Mouse (Mus musculus): ENCODE measurements around the gene 6430531B16Rik. TPM values are rescaled to one million over a fixed set of nuclear protein-coding genes. Genes with fewer than 3 reads are reported as not detected.

Gene 6430531B16Rik
- polyA plus RNA-seq, 1 experiment from 2014 or later = 1.4 TPM

GRCm38 (mm10) chr7:139936705-139937104, 41.9 kb downstream of the 6430531B16Rik start:
- H3K4me1 ChIP-seq (ENCODE audit: control insufficient read depth, insufficient read depth, low read length) = no peaks in the 10 kb centered on the region
- no peak for ATAC-seq (ENCODE audit: low read depth)
- 90% methylated on average over 10 of the region's 10 CpGs for WGBS
- no peak overlapping the region for H3K9ac ChIP-seq (replicated peaks; ENCODE audit: low read depth, low read length)
- H3K36me3 ChIP-seq (ENCODE audit: control insufficient read depth, insufficient read depth, low read length) = no peaks in the 10 kb centered on the region; the same call in 1 of the 2 replicates
- H3K9me3 ChIP-seq (ENCODE audit: control insufficient read depth, low read length) = no peaks in the 10 kb centered on the region
- no peak overlapping the region for H3K4me3 ChIP-seq (ENCODE audit: low read depth, low read length)
- no peak overlapping the region for H3K4me2 ChIP-seq (ENCODE audit: low read depth, low read length)
- H3K27ac ChIP-seq (ENCODE audit: low read depth, low read length) = no peak overlapping the region
- H3K27me3 ChIP-seq (ENCODE audit: control insufficient read depth, insufficient read depth, low read length) = no peaks in the 10 kb centered on the region

- Histone ChIP-seq H3K4me3 (ENCODE audit: low read depth, low read length) (no peak overlapping the region), H3K36me3 (ENCODE audit: control insufficient read depth, insufficient read depth, low read length) (no peaks in the 10 kb centered on the region; the same call in 1 of the 2 replicates), H3K9me3 (ENCODE audit: control insufficient read depth, low read length) (no peaks in the 10 kb centered on the region), H3K4me2 (ENCODE audit: low read depth, low read length) (no peak overlapping the region), H3K4me1 (ENCODE audit: control insufficient read depth, insufficient read depth, low read length) (no peaks in the 10 kb centered on the region), H3K9ac (replicated peaks; ENCODE audit: low read depth, low read length) (no peak overlapping the region), H3K27me3 (ENCODE audit: control insufficient read depth, insufficient read depth, low read length) (no peaks in the 10 kb centered on the region), H3K27ac (ENCODE audit: low read depth, low read length) (no peak overlapping the region)
- peak; percentile 63; the same call in 1 of the 2 replicates for ATAC-seq (ENCODE audit: low read depth)
- 20% methylated on average over 11 of the region's 11 CpGs for WGBS
These were observed 47.8 kb downstream of the 6430531B16Rik start for GRCm38 (mm10) chr7:139930732-139931131.

MicroRNA genes within 50 kb of the gene (microRNA counts, 519-probe panel; counts per million panel counts)
- microRNA mmu-miR-202-3p (not detected), microRNA mmu-miR-202-5p (not detected)

Small RNA genes lying within 50 kb of the gene (microRNA-seq; reads per million reads assigned to microRNA genes)
- 0.85 reads per million for gene Mir202
- not detected for gene Mir7062
- gene mmu-mir-7686 = not detected

Other genes with a start within 250 kb of the 6430531B16Rik start
- gene Adgra1, start 144.6 kb downstream of the 6430531B16Rik start, polyA plus RNA-seq (2014; fragmentation: Nextera tagmentation; extraction: Ambion mirVana) = 25.0 and 26.4 TPM in 2 replicates
- gene Kndc1, start 84.1 kb downstream of the 6430531B16Rik start, polyA plus RNA-seq (2014; fragmentation: Nextera tagmentation; extraction: Ambion mirVana) = 18.8 and 28.5 TPM in 2 replicates
- gene Utf1, start 35.0 kb downstream of the 6430531B16Rik start, polyA plus RNA-seq (2014; fragmentation: Nextera tagmentation; extraction: Ambion mirVana) = not detected in 2 replicates
- gene Adam8, start 13.8 kb upstream of the 6430531B16Rik start, polyA plus RNA-seq (2014; fragmentation: Nextera tagmentation; extraction: Ambion mirVana) = 3.2 and 3.3 TPM in 2 replicates
- 52.7 and 61.2 TPM in 2 replicates for gene Zfp511, start 57.6 kb upstream of the 6430531B16Rik start, polyA plus RNA-seq (2014; fragmentation: Nextera tagmentation; extraction: Ambion mirVana)
- gene Tubgcp2, start 57.9 kb upstream of the 6430531B16Rik start, polyA plus RNA-seq (2014; fragmentation: Nextera tagmentation; extraction: Ambion mirVana) = 57.1 and 61.0 TPM in 2 replicates
- 6.6 and 8.1 TPM in 2 replicates for gene Msx3, start 70.3 kb upstream of the 6430531B16Rik start, polyA plus RNA-seq (2014; fragmentation: Nextera tagmentation; extraction: Ambion mirVana)
- 209 and 365 TPM in 2 replicates for gene Caly, start 103.8 kb upstream of the 6430531B16Rik start, polyA plus RNA-seq (2014; fragmentation: Nextera tagmentation; extraction: Ambion mirVana)
- 0.48 TPM in 1 of 2 replicates, not detected in the other for gene Prap1, start 114.6 kb upstream of the 6430531B16Rik start, polyA plus RNA-seq (2014; fragmentation: Nextera tagmentation; extraction: Ambion mirVana)
- gene Fuom, start 123.7 kb upstream of the 6430531B16Rik start, polyA plus RNA-seq (2014; fragmentation: Nextera tagmentation; extraction: Ambion mirVana) = 42.8 and 51.8 TPM in 2 replicates
- gene Paox, start 137.0 kb upstream of the 6430531B16Rik start, polyA plus RNA-seq (2014; fragmentation: Nextera tagmentation; extraction: Ambion mirVana) = 9.2 and 9.9 TPM in 2 replicates
- 129 and 132 TPM in 2 replicates for gene Echs1, start 137.7 kb upstream of the 6430531B16Rik start, polyA plus RNA-seq (2014; fragmentation: Nextera tagmentation; extraction: Ambion mirVana)
- gene Mtg1, start 158.8 kb upstream of the 6430531B16Rik start, polyA plus RNA-seq (2014; fragmentation: Nextera tagmentation; extraction: Ambion mirVana) = 33.7 and 39.6 TPM in 2 replicates
- gene Sprn, start 176.1 kb upstream of the 6430531B16Rik start, polyA plus RNA-seq (2014; fragmentation: Nextera tagmentation; extraction: Ambion mirVana) = 16.2 and 17.3 TPM in 2 replicates
- not detected in 2 replicates for gene Olfr522, start 186.0 kb upstream of the 6430531B16Rik start, polyA plus RNA-seq (2014; fragmentation: Nextera tagmentation; extraction: Ambion mirVana)
- not detected in 2 replicates for gene Olfr523, start 194.5 kb upstream of the 6430531B16Rik start, polyA plus RNA-seq (2014; fragmentation: Nextera tagmentation; extraction: Ambion mirVana)
- not detected in 2 replicates for gene Olfr524, start 227.2 kb upstream of the 6430531B16Rik start, polyA plus RNA-seq (2014; fragmentation: Nextera tagmentation; extraction: Ambion mirVana)
- gene Cd163l1, start 239.5 kb upstream of the 6430531B16Rik start, polyA plus RNA-seq (2014; fragmentation: Nextera tagmentation; extraction: Ambion mirVana) = not detected in 2 replicates